ENCODE assay signal across 20 mouse cellular contexts in genomic region chr1:95363692-95364091, GRCm38 (mm10). TPM values are rescaled to one million over a fixed set of nuclear protein-coding genes. Genes with fewer than 3 reads are reported as not detected.
A peak's percentile ranks its signal among the peaks of the same experiment; 100 is the strongest.
DNase-seq lines count a peak whose midpoint lies in the region; TF ChIP-seq lines count a peak whose summit lies in the region.
"Had no signal": no experiment of that assay in that cellular context is flagged by ENCODE, and none has a peak within 500 bp of the region (broad histone marks: within the 10 kb centered on the region; RNA-seq: fewer than 3 reads in every experiment).

No protein-coding gene starts in this region.

- no peak overlapping the region for H3K9ac ChIP-seq in MEL (ENCODE audit: control insufficient read depth, low read depth, low read length, poor library complexity, severe bottlenecking)
- H3K9ac ChIP-seq: embryonic facial prominence, embryonic 13.5 days; embryonic facial prominence, embryonic 15.5 days; forebrain, embryonic 12.5 days had no signal

- TF ChIP-seq EP300 in MEL (IDR thresholded peaks at IDR 0.05; ENCODE audit: low read depth in 1 of 2, low read length in 2 of 2), result peak in 1 of 2 experiments; percentile 29; a peak in 1 of 4 replicates

- no peak for TF ChIP-seq RAD21 in MEL (IDR thresholded peaks at IDR 0.05; ENCODE audit: low read depth, low read length)

- TF ChIP-seq CTCF in MEL (IDR thresholded peaks at IDR 0.05 in 2 of 3, conservative IDR thresholded peaks at IDR 0.05 in 1 of 3; ENCODE audit: control insufficient read depth in 1 of 3, insufficient read depth in 1 of 3, low read depth in 2 of 3, low read length in 3 of 3, poor library complexity in 1 of 3, severe bottlenecking in 1 of 3), result no peak
- no peak for TF ChIP-seq CTCF in brain, embryonic 14.5 days (IDR thresholded peaks at IDR 0.05; ENCODE audit: borderline replicate concordance, extremely low read depth, insufficient read depth, insufficient read length)

- DNase-seq in embryo, embryonic 10.5 days (ENCODE audit: low spot score), result peak; percentile 4
- DNase-seq in embryo, embryonic 9.5 days (ENCODE audit: extremely low spot score), result no peak
- DNase-seq in MEL (ENCODE audit: low read depth, low spot score), result peak; percentile 29
- peak; percentile 6 for DNase-seq in brain, embryonic 14.5 days (ENCODE audit: low read depth)
- DNase-seq in layer of hippocampus, adult 18-20 months (ENCODE audit: low spot score in 2 of 2), result no peak
- DNase-seq in layer of hippocampus, adult 11-12 months (ENCODE audit: low spot score), result no peak
- DNase-seq: adrenal gland, adult 8-10 months; adrenal gland, postnatal 14 days; adrenal gland, postnatal 36 days; cerebellum, adult 11 months; cerebellum, adult 18-20 months; cerebellum, adult 8-10 months; cerebellum, adult 9-11 months; cerebellum, postnatal 14 days; cerebellum, postnatal 36 days had no signal

- H3K36me3 ChIP-seq in MEL (ENCODE audit: control insufficient read depth in 1 of 2, insufficient read depth in 2 of 2, low read length in 2 of 2), result peaks cover 0 to 14% of the 10 kb centered on the region in 2 experiments; a peak in 2 of 4 replicates
- H3K36me3 ChIP-seq: embryonic facial prominence, embryonic 13.5 days; embryonic facial prominence, embryonic 15.5 days; forebrain, embryonic 10.5 days; forebrain, embryonic 12.5 days had no signal

- TF ChIP-seq POLR2A in MEL (IDR thresholded peaks at IDR 0.05; ENCODE audit: control insufficient read depth in 1 of 2, insufficient read depth in 1 of 2, low read depth in 1 of 2, low read length in 2 of 2, poor library complexity in 1 of 2), result no peak
- no peak for TF ChIP-seq POLR2A in brain, embryonic 14.5 days (IDR thresholded peaks at IDR 0.05; ENCODE audit: borderline replicate concordance, extremely low read depth, insufficient read depth, insufficient read length, poor library complexity, severe bottlenecking)

- no peak overlapping the region for H3K27ac ChIP-seq in MEL (ENCODE audit: control insufficient read depth, low read depth, low read length)
- H3K27ac ChIP-seq: embryonic facial prominence, embryonic 13.5 days; embryonic facial prominence, embryonic 15.5 days; forebrain, embryonic 10.5 days; forebrain, embryonic 12.5 days had no signal

- peaks cover 2 to 4% of the 10 kb centered on the region in 2 experiments; a peak in 2 of 4 replicates for H3K4me1 ChIP-seq in MEL (ENCODE audit: control insufficient read depth in 1 of 2, insufficient read depth in 2 of 2, low read length in 2 of 2)
- H3K4me1 ChIP-seq: embryonic facial prominence, embryonic 13.5 days; embryonic facial prominence, embryonic 15.5 days; forebrain, embryonic 10.5 days; forebrain, embryonic 12.5 days had no signal

- H3K79me2 ChIP-seq in MEL (ENCODE audit: control insufficient read depth, insufficient read depth, low read length, poor library complexity), result no peaks in the 10 kb centered on the region

- no peak overlapping the region for H3K4me3 ChIP-seq in MEL (ENCODE audit: control insufficient read depth in 1 of 2, insufficient read depth in 1 of 2, low read depth in 2 of 2, low read length in 2 of 2)
- H3K4me3 ChIP-seq: embryonic facial prominence, embryonic 13.5 days; embryonic facial prominence, embryonic 15.5 days; erythroblast, embryonic 14.5 days; forebrain, embryonic 10.5 days; forebrain, embryonic 12.5 days had no signal

- no peaks in the 10 kb centered on the region for H3K27me3 ChIP-seq in MEL (ENCODE audit: control insufficient read depth in 1 of 2, insufficient read depth in 2 of 2, low read length in 2 of 2)
- H3K27me3 ChIP-seq: embryonic facial prominence, embryonic 13.5 days; embryonic facial prominence, embryonic 15.5 days; forebrain, embryonic 12.5 days had no signal

- no peaks in the 10 kb centered on the region for H3K9me3 ChIP-seq in MEL (replicated peaks; ENCODE audit: insufficient read depth, low read length)
- H3K9me3 ChIP-seq: embryonic facial prominence, embryonic 13.5 days; embryonic facial prominence, embryonic 15.5 days; forebrain, embryonic 10.5 days; forebrain, embryonic 12.5 days had no signal

TF ChIP-seq in MEL, 35 proteins besides CTCF, POLR2A, EP300 and RAD21:
- TF ChIP-seq USF1 (IDR thresholded peaks at IDR 0.05; ENCODE audit: low read depth, low read length) (no peak), GATA1 (IDR thresholded peaks at IDR 0.05; ENCODE audit: low read depth, low read length) (0 out of 2 replicates have a peak, but pooled peaks have one; percentile 26), TCF12 (IDR thresholded peaks at IDR 0.05; ENCODE audit: low read depth, low read length) (peak; percentile 59; the same call in 1 of the 2 replicates), SIN3A (IDR thresholded peaks at IDR 0.05; ENCODE audit: low read length) (no peak), GABPA (IDR thresholded peaks at IDR 0.05; ENCODE audit: low read depth, low read length) (no peak)

RNA-seq across cellular contexts. Expression of gene Fam174a, which starts 50.3 kb away (rescaled TPM):
- total RNA-seq in MEL (2012; rRNA removed), result 17.3 and 19.0 TPM in 2 replicates
- polyA plus RNA-seq in MEL (2012; ENCODE audit: insufficient read depth in 1 of 2, insufficient read length in 2 of 2, low read depth in 1 of 2, low replicate concordance in 2 of 2, missing spikeins in 1 of 2), result 10 to 100 TPM in 1 of 2 experiments, not detected in 1; 16.7 TPM
- polyA plus RNA-seq in brain, embryonic 14.5 days (2012; rRNA removed), result 13.6 and 14.9 TPM in 2 replicates
- total RNA-seq in layer of hippocampus, adult 18-20 months (2021), result 10 to 100 TPM; 41.7 to 41.9 TPM

Comparison
In these comparisons a context has a peak if more than half of its experiments do, and no peak if none do; other contexts are left out.
1. DNase-seq: peak in embryo, embryonic 10.5 days (single experiment), MEL (single experiment) and brain, embryonic 14.5 days (single experiment); none in embryo, embryonic 9.5 days (single experiment), layer of hippocampus, adult 18-20 months (0 of 2) and layer of hippocampus, adult 11-12 months (single experiment).